Comparison of ENCODE assay signal across 8 mouse cellular contexts in genomic region chr15:83510805-83511405, GRCm38 (mm10). TPM values are rescaled to one million over a fixed set of nuclear protein-coding genes. Genes with fewer than 3 reads are reported as not detected.
A peak's percentile ranks its signal among the peaks of the same experiment; 100 is the strongest.
DNase-seq lines count a peak whose midpoint lies in the region; ATAC-seq lines count a peak whose summit lies in the region.

Gene Ttll1, minus strand, starts transcription at chr15:83510893.

- peak within 1 kb of the TSS; percentile 90 for H3K4me2 ChIP-seq in heart, embryonic 13.5 days
- peak within 1 kb of the TSS; percentile 92 for H3K4me2 ChIP-seq in liver, embryonic 12.5 days
- H3K4me2 ChIP-seq in stomach, embryonic 15.5 days, result peak within 1 kb of the TSS; percentile 81

- H3K27ac ChIP-seq in brown adipose tissue, adult 24 weeks (replicated peaks; ENCODE audit: low read depth, low read length), result no peak within 1 kb of the TSS
- H3K27ac ChIP-seq in heart, embryonic 13.5 days (replicated peaks), result peak within 1 kb of the TSS; percentile 65
- no peak within 1 kb of the TSS; the same call in 1 of the 2 replicates for H3K27ac ChIP-seq in liver, embryonic 12.5 days
- H3K27ac ChIP-seq in stomach, embryonic 15.5 days, result peak within 1 kb of the TSS; percentile 70

- H3K9me3 ChIP-seq in heart, embryonic 13.5 days, result no peaks in the 10 kb centered on the region
- no peaks in the 10 kb centered on the region for H3K9me3 ChIP-seq in liver, embryonic 12.5 days (replicated peaks)
- H3K9me3 ChIP-seq in stomach, embryonic 15.5 days, result no peaks in the 10 kb centered on the region

- H3K27me3 ChIP-seq in heart, embryonic 13.5 days (replicated peaks), result no peaks in the 10 kb centered on the region
- H3K27me3 ChIP-seq in liver, embryonic 12.5 days (replicated peaks), result peaks cover 25% of the 10 kb centered on the region; the same call in 1 of the 2 replicates
- H3K27me3 ChIP-seq in stomach, embryonic 15.5 days (replicated peaks), result no peaks in the 10 kb centered on the region

- ATAC-seq in heart, embryonic 13.5 days (ENCODE audit: extremely low read depth, insufficient number of reproducible peaks, low FRiP score, low TSS enrichment), result peak; percentile 81; the same call in 1 of the 2 replicates
- peak; percentile 92 for ATAC-seq in liver, embryonic 12.5 days
- ATAC-seq in stomach, embryonic 15.5 days (ENCODE audit: insufficient read depth, low FRiP score, low read depth), result peak; percentile 91

- 10% methylated on average over 41 of the region's 41 CpGs for WGBS in heart, embryonic 13.5 days
- WGBS in liver, embryonic 12.5 days (ENCODE audit: insufficient replicate concordance), result 7% methylated on average over 41 of the region's 41 CpGs
- 9% methylated on average over 41 of the region's 41 CpGs for WGBS in stomach, embryonic 15.5 days

- no peaks in the 10 kb centered on the region; the same call in 1 of the 2 replicates for H3K36me3 ChIP-seq in heart, embryonic 13.5 days
- no peaks in the 10 kb centered on the region for H3K36me3 ChIP-seq in liver, embryonic 12.5 days
- no peaks in the 10 kb centered on the region for H3K36me3 ChIP-seq in stomach, embryonic 15.5 days

- peak within 1 kb of the TSS; percentile 68 for H3K4me3 ChIP-seq in brown adipose tissue, adult 24 weeks (ENCODE audit: insufficient read depth, low read depth, low read length)
- H3K4me3 ChIP-seq in heart, embryonic 13.5 days, result peak within 1 kb of the TSS; percentile 67
- peak within 1 kb of the TSS; percentile 61 for H3K4me3 ChIP-seq in liver, embryonic 12.5 days
- peak within 1 kb of the TSS; percentile 54 for H3K4me3 ChIP-seq in stomach, embryonic 15.5 days (replicated peaks)

- DNase-seq in CD4-positive, CD25-positive, alpha-beta regulatory T cell, adult 2 months (ENCODE audit: low read depth, low spot score), result peak; percentile 97
- peak; percentile 39 for DNase-seq in fat pad, adult 2 months (ENCODE audit: extremely low read depth, low read depth, low spot score)
- peak; percentile 98 for DNase-seq in kidney, postnatal 10 days
- peak; percentile 92 to 95 for DNase-seq in natural killer cell, adult 2 months (ENCODE audit: low spot score in 2 of 2)

- no peaks in the 10 kb centered on the region for H3K4me1 ChIP-seq in brown adipose tissue, adult 24 weeks (ENCODE audit: control insufficient read depth, insufficient read depth, insufficient read length, low read length)
- peaks cover 9% of the 10 kb centered on the region; the same call in 1 of the 2 replicates for H3K4me1 ChIP-seq in heart, embryonic 13.5 days
- peaks cover 14% of the 10 kb centered on the region for H3K4me1 ChIP-seq in liver, embryonic 12.5 days
- H3K4me1 ChIP-seq in stomach, embryonic 15.5 days, result peaks cover 3% of the 10 kb centered on the region; the same call in 1 of the 2 replicates

- H3K9ac ChIP-seq in heart, embryonic 13.5 days, result peak within 1 kb of the TSS; percentile 85
- peak within 1 kb of the TSS; percentile 70 for H3K9ac ChIP-seq in liver, embryonic 12.5 days
- peak within 1 kb of the TSS; percentile 1; the same call in 1 of the 2 replicates for H3K9ac ChIP-seq in stomach, embryonic 15.5 days

RNA-seq across cellular contexts. Expression of gene Ttll1, which starts in this region (rescaled TPM):
- 6.0 and 7.2 TPM in 2 replicates for polyA plus RNA-seq in brown adipose tissue, adult 24 weeks (2012; ENCODE audit: insufficient read depth, insufficient read length, missing spikeins)
- polyA plus RNA-seq in heart, embryonic 13.5 days (2015; fragmentation: Nextera tagmentation; extraction: Ambion mirVana), result 21.5 and 22.1 TPM in 2 replicates
- polyA plus RNA-seq in liver, embryonic 12.5 days (2016; fragmentation: Nextera tagmentation; extraction: Ambion mirVana), result 9.6 and 10.0 TPM in 2 replicates
- polyA plus RNA-seq in stomach, embryonic 15.5 days (2015; fragmentation: Nextera tagmentation; extraction: Ambion mirVana), result 19.8 and 20.1 TPM in 2 replicates

Comparison
In these comparisons a context has a peak if more than half of its experiments do, and no peak if none do; other contexts are left out.
1. DNase-seq: peak in every context shown above with its lines; median percentile 98 in kidney, postnatal 10 days; 97 in CD4-positive, CD25-positive, alpha-beta regulatory T cell, adult 2 months; 94 in natural killer cell, adult 2 months; 39 in fat pad, adult 2 months.
2. H3K27ac ChIP-seq: peak in heart, embryonic 13.5 days (single experiment) and stomach, embryonic 15.5 days (single experiment); none in brown adipose tissue, adult 24 weeks (single experiment) and liver, embryonic 12.5 days (single experiment).
3. H3K9ac ChIP-seq: peak in every context shown above with its lines; median percentile 85 in heart, embryonic 13.5 days; 70 in liver, embryonic 12.5 days; 1 in stomach, embryonic 15.5 days.
4. Peak in every context shown above with its lines, with median percentiles within 50 percentile points of each other: H3K4me3 ChIP-seq, ATAC-seq and H3K4me2 ChIP-seq.